Mouse (Mus musculus): ENCODE results near the gene Usp37. TPM values are rescaled to one million over a fixed set of nuclear protein-coding genes. Genes with fewer than 3 reads are reported as not detected.

The Usp37 gene
- polyA plus RNA-seq, 2 experiments, result 4.4 to 11.4 TPM

DNA sequence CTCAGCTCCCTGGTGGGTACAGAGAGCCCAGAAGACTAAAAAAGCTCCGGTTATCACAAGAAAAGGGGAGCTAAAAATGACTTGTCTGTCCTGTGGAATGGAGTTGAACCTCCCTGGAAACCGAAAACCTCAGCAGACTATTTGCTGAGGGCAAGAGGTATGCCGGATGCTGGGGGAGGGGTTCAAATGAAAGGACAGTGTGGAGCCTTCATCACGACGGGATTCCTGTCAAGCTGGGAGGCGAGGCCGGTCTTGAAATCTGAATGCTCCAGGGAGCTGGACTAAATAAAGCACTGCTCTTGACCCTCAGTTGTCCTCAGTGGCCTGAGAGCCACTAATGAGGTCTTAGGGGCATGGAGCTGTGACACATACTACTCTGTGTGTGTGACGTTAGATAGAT is 120.9 kb downstream of the Usp37 start:
- DNase-seq (ENCODE audit: low read depth in 3 of 3, low spot score in 3 of 3), result no peak
- Histone ChIP-seq H3K9ac (replicated peaks) (no peak overlapping the region), H3K9me3 (ENCODE audit: control insufficient read depth, low read length) (no peaks in the 10 kb centered on the region), H3K4me3 (ENCODE audit: insufficient read depth in 1 of 2, low read depth in 2 of 2, low read length in 2 of 2) (no peak overlapping the region), H3K27me3 (ENCODE audit: control insufficient read depth, insufficient read depth, low read length) (no peaks in the 10 kb centered on the region), H3K36me3 (replicated peaks; ENCODE audit: control insufficient read depth, insufficient read depth, low read depth) (no peaks in the 10 kb centered on the region), H3K4me2 (ENCODE audit: low read depth) (no peak overlapping the region), H3K27ac (no peak overlapping the region), H3K4me1 (replicated peaks; ENCODE audit: control insufficient read depth in 2 of 2, insufficient read depth in 2 of 2, low read length in 1 of 2) (no peaks in the 10 kb centered on the region)
- no peak for ATAC-seq (ENCODE audit: insufficient read depth)
- WGBS (ENCODE audit: insufficient replicate concordance), result 51% methylated on average over 8 of the region's 8 CpGs
- TF ChIP-seq EP300 (IDR thresholded peaks at IDR 0.05; ENCODE audit: low read depth) (no peak), CTCF (IDR thresholded peaks at IDR 0.05; ENCODE audit: low read depth) (no peak)

GRCm38 (mm10) chr1:74419440-74419794 is 124.7 kb downstream of the Usp37 start:
- no peak for ATAC-seq (ENCODE audit: insufficient read depth)
- H3K27me3 ChIP-seq (ENCODE audit: control insufficient read depth, insufficient read depth, low read length), result no peaks in the 10 kb centered on the region
- peaks cover 8% of the 10 kb centered on the region for H3K9me3 ChIP-seq (ENCODE audit: control insufficient read depth, low read length)
- no peaks in the 10 kb centered on the region for H3K36me3 ChIP-seq (replicated peaks; ENCODE audit: control insufficient read depth, insufficient read depth, low read depth)
- peaks cover under 1 to 6% of the 10 kb centered on the region in 2 experiments; a peak in 3 of 4 replicates for H3K4me1 ChIP-seq (replicated peaks; ENCODE audit: control insufficient read depth in 2 of 2, insufficient read depth in 2 of 2, low read length in 1 of 2)
- H3K9ac ChIP-seq (replicated peaks), result no peak overlapping the region
- TF ChIP-seq CTCF (IDR thresholded peaks at IDR 0.05; ENCODE audit: low read depth) (no peak), EP300 (IDR thresholded peaks at IDR 0.05; ENCODE audit: low read depth) (no peak)
- no peak overlapping the region for H3K4me2 ChIP-seq (ENCODE audit: low read depth)
- no peak for DNase-seq (ENCODE audit: low read depth in 3 of 3, low spot score in 3 of 3)
- H3K27ac ChIP-seq, result no peak overlapping the region
- WGBS (ENCODE audit: insufficient replicate concordance), result 60% methylated on average over 9 of the region's 9 CpGs
- H3K4me3 ChIP-seq (ENCODE audit: insufficient read depth in 1 of 2, low read depth in 2 of 2, low read length in 2 of 2), result no peak overlapping the region

DNA sequence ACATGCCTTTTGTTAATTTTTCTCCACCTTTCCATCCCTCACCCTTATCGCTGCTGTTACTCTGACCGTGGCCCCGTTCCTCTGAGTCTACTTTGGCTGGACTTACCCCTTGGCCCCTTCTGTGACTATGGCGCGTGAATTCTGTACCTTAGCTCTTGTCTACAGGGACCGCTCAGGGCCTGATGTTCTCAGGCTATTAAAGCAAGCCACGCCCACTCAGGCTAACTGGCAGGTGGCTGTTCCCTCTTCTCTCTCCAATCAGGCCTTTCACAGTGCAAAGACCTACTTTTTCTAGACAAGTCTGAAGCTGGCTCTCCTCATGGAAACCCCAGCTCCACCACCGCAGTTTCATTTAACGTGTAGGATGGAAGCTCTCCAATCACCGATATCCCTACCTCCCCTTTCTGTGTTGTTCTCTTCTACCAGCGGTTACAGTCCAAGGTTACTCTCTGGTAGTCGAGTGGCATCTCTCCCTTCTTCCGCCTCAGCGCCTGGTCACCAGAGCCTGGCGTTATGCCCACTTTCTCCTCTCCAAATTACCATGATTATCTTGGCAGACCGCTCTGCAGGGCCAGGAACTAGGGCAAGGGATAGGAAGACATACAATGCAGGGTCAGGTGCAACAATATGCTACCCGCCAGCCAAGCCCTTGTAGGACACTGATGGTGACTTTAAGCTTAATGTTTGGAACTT is 125.2 kb downstream of the Usp37 start:
- TF ChIP-seq CTCF (IDR thresholded peaks at IDR 0.05; ENCODE audit: low read depth), result no peak
- TF ChIP-seq EP300 (IDR thresholded peaks at IDR 0.05; ENCODE audit: low read depth), result no peak
- ATAC-seq (ENCODE audit: insufficient read depth) (no peak), DNase-seq (ENCODE audit: low read depth in 3 of 3, low spot score in 3 of 3) (no peak)
- Histone ChIP-seq H3K4me3 (ENCODE audit: insufficient read depth in 1 of 2, low read depth in 2 of 2, low read length in 2 of 2) (no peak overlapping the region), H3K4me2 (ENCODE audit: low read depth) (no peak overlapping the region), H3K36me3 (replicated peaks; ENCODE audit: control insufficient read depth, insufficient read depth, low read depth) (no peaks in the 10 kb centered on the region), H3K9me3 (ENCODE audit: control insufficient read depth, low read length) (peaks cover 8% of the 10 kb centered on the region), H3K27me3 (ENCODE audit: control insufficient read depth, insufficient read depth, low read length) (no peaks in the 10 kb centered on the region), H3K4me1 (replicated peaks; ENCODE audit: control insufficient read depth in 2 of 2, insufficient read depth in 2 of 2, low read length in 1 of 2) (peaks cover 5 to 11% of the 10 kb centered on the region in 2 experiments; a peak in 3 of 4 replicates), H3K27ac (no peak overlapping the region), H3K9ac (replicated peaks) (no peak overlapping the region)
- 69% methylated on average over 17 of the region's 17 CpGs for WGBS (ENCODE audit: insufficient replicate concordance)

DNA sequence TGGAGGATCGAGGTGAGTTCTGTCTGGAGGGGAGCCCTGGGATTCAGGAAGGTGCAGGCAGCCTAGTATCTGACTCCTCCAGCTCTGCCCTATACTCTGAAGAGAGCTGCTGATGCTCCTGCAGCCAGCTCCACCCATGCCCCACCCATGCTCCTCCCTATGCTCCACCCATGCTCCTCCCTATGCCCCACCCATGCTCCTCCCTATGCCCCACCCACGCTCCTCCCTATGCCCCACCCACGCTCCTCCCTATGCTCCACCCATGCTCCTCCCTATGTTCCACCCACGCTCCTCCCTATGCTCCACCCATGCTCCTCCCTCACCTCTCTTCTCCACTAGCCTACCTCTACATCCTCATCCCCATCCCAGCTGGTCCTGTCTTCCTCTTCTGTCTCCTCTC is 128.9 kb downstream of the Usp37 start:
- Histone ChIP-seq H3K36me3 (replicated peaks; ENCODE audit: control insufficient read depth, insufficient read depth, low read depth) (no peaks in the 10 kb centered on the region), H3K27ac (no peak overlapping the region), H3K27me3 (ENCODE audit: control insufficient read depth, insufficient read depth, low read length) (no peaks in the 10 kb centered on the region), H3K9ac (replicated peaks) (no peak overlapping the region), H3K9me3 (ENCODE audit: control insufficient read depth, low read length) (peaks cover 8% of the 10 kb centered on the region), H3K4me1 (replicated peaks; ENCODE audit: control insufficient read depth in 2 of 2, insufficient read depth in 2 of 2, low read length in 1 of 2) (peaks cover 5 to 16% of the 10 kb centered on the region in 2 experiments; a peak in 3 of 4 replicates), H3K4me3 (ENCODE audit: insufficient read depth in 1 of 2, low read depth in 2 of 2, low read length in 2 of 2) (no peak overlapping the region), H3K4me2 (ENCODE audit: low read depth) (no peak overlapping the region)
- 34% methylated on average over 4 of the region's 4 CpGs for WGBS (ENCODE audit: insufficient replicate concordance)
- TF ChIP-seq EP300 (IDR thresholded peaks at IDR 0.05; ENCODE audit: low read depth), result no peak
- TF ChIP-seq CTCF (IDR thresholded peaks at IDR 0.05; ENCODE audit: low read depth), result no peak
- DNase-seq (ENCODE audit: low read depth in 3 of 3, low spot score in 3 of 3), result peak in 1 of 3 experiments; percentile 43
- peak; percentile 76 for ATAC-seq (ENCODE audit: insufficient read depth)

DNA sequence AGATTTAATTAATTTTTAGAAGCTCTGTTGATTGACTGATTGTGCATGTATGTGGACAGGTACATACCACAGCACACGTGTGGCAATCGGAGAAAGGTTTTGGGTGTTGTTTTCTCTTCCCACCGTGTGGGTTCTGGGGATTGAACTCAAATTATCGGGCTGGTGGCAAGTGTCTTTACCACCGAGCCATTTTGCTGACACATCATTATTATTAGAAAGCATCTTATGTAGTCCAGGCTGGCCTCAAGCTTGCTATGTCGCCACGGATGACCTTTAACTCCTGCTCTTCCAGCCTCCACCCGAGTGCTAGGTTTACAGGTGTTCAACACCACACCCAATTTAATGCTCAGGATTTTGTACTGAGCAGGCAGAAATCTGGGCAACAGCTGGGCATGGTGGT is 131.4 kb downstream of the Usp37 start:
- TF ChIP-seq EP300 (IDR thresholded peaks at IDR 0.05; ENCODE audit: low read depth) (no peak), CTCF (IDR thresholded peaks at IDR 0.05; ENCODE audit: low read depth) (no peak)
- Histone ChIP-seq H3K4me1 (replicated peaks; ENCODE audit: control insufficient read depth in 2 of 2, insufficient read depth in 2 of 2, low read length in 1 of 2) (peaks cover 5 to 16% of the 10 kb centered on the region in 2 experiments; a peak in 3 of 4 replicates), H3K27me3 (ENCODE audit: control insufficient read depth, insufficient read depth, low read length) (no peaks in the 10 kb centered on the region), H3K4me3 (ENCODE audit: insufficient read depth in 1 of 2, low read depth in 2 of 2, low read length in 2 of 2) (no peak overlapping the region), H3K36me3 (replicated peaks; ENCODE audit: control insufficient read depth, insufficient read depth, low read depth) (no peaks in the 10 kb centered on the region), H3K9ac (replicated peaks) (no peak overlapping the region), H3K9me3 (ENCODE audit: control insufficient read depth, low read length) (peaks cover 8% of the 10 kb centered on the region), H3K27ac (no peak overlapping the region), H3K4me2 (ENCODE audit: low read depth) (no peak overlapping the region)
- DNase-seq (ENCODE audit: low read depth in 3 of 3, low spot score in 3 of 3), result no peak
- no peak for ATAC-seq (ENCODE audit: insufficient read depth)
- 66% methylated on average over 8 of the region's 8 CpGs for WGBS (ENCODE audit: insufficient replicate concordance)

Measured in liver, embryonic 14.5 days (tissue).